Mouse (Mus musculus) bone marrow macrophage, adult 2 months (primary cell): ENCODE results near the gene Trh. TPM values are rescaled to one million over a fixed set of nuclear protein-coding genes. Genes with fewer than 3 reads are reported as not detected.

Experiments
- H3K27ac ChIP-seq: 2 replicates; pipeline ENCODE4 v1.5.1; 2012; ENCODE audit warnings: low read depth, low read length; ENCODE audit not compliant: insufficient read depth
- H3K4me1 ChIP-seq: 2 replicates; pipeline ENCODE4 v1.6.1; 2012; ENCODE audit warnings: low read length; ENCODE audit not compliant: control insufficient read depth, insufficient read depth
- H3K4me3 ChIP-seq: 2 replicates; pipeline ENCODE4 v1.5.1; 2012; ENCODE audit warnings: mild to moderate bottlenecking, low read length, moderate library complexity; ENCODE audit not compliant: insufficient read depth
- CTCF ChIP-seq: IDR thresholded peaks from 2 replicates; pipeline ENCODE4 v1.5.1; 2012; ENCODE audit warnings: low read depth, mild to moderate bottlenecking, low read length, moderate library complexity
- POLR2A ChIP-seq: IDR thresholded peaks from 2 replicates; pipeline ENCODE4 v1.6.1; 2012; ENCODE audit warnings: mild to moderate bottlenecking, low read depth, low read length, borderline replicate concordance
- polyA plus RNA-seq: library from polyadenylated mRNA; stranded (reverse); fragments of >200 nt; gene quantifications from 2 replicates; pipeline ENCODE4 v1.2.4, GENCODE M21; 2012; ENCODE audit not compliant: missing spikeins, insufficient read depth, insufficient read length

The Trh gene
- polyA plus RNA-seq: not detected in 2 replicates

- no peak for TF ChIP-seq CTCF
- TF ChIP-seq POLR2A: no peak
- no peak within 1 kb of the TSS for H3K4me3 ChIP-seq
- no peak within 1 kb of the TSS for H3K27ac ChIP-seq
- no peaks in the 10 kb centered on the region for H3K4me1 ChIP-seq
Observed at GRCm38 (mm10) chr6:92244591-92244990, at the start of gene Trh. Trh (minus strand) TSS chr6:92244650.

DNA sequence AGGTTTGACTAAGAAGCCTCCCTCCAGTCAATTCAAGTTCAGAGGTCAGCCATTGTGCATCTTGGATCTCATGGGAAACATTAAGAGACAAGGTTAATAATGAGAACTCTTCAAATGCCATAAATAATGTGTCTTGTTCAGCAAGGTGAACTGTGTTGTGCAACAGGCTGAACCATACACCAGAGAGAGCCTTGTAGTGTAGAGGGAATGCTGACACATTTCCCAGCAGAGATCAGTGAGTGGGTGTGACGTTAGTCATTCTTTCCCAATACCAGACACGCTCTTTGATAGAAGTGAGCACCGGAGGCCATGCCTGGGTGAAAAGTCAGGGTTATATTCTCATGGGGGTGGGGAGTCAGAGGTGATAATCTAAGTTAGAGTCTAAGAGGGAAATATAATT lies 46.4 kb upstream of the Trh start:
- Histone ChIP-seq H3K27ac (no peak overlapping the region), H3K4me3 (no peak overlapping the region), H3K4me1 (peaks cover 3% of the 10 kb centered on the region; the same call in 1 of the 2 replicates)
- no peak for TF ChIP-seq CTCF
- TF ChIP-seq POLR2A: no peak

DNA sequence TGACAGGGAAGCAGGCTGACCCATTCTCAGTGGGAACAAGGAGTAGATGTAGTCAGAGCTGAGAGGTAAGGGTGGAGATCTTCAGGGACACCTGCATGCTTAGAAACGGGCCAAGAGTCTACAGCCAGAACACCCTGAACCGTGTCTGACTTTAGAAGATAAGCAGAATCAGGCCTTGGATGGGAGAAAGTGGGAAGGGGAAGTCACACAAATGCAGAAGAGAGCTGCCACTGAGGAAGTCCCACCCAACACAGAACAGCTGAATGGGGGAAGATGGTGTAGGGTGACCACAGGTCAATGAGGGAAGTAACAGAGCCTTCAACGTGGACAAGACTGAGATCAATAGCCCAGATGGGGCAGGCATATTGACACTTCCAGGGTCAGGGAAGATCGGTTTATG lies 42.4 kb upstream of the Trh start:
- TF ChIP-seq POLR2A: no peak
- no peak for TF ChIP-seq CTCF
- peaks cover 3% of the 10 kb centered on the region; the same call in 1 of the 2 replicates for H3K4me1 ChIP-seq
- no peak overlapping the region for H3K4me3 ChIP-seq
- H3K27ac ChIP-seq: no peak overlapping the region

GRCm38 (mm10) chr6:92286258-92286888 lies 41.9 kb upstream of the Trh start:
- Histone ChIP-seq H3K4me3 (no peak overlapping the region), H3K27ac (no peak overlapping the region), H3K4me1 (peaks cover 3% of the 10 kb centered on the region; the same call in 1 of the 2 replicates)
- TF ChIP-seq CTCF (no peak), POLR2A (no peak)

- Histone ChIP-seq H3K4me1 (peaks cover 3% of the 10 kb centered on the region; the same call in 1 of the 2 replicates), H3K4me3 (no peak overlapping the region), H3K27ac (no peak overlapping the region)
- TF ChIP-seq CTCF (no peak), POLR2A (no peak)
Observed at GRCm38 (mm10) chr6:92285559-92285958, 41.1 kb upstream of the Trh start.

DNA sequence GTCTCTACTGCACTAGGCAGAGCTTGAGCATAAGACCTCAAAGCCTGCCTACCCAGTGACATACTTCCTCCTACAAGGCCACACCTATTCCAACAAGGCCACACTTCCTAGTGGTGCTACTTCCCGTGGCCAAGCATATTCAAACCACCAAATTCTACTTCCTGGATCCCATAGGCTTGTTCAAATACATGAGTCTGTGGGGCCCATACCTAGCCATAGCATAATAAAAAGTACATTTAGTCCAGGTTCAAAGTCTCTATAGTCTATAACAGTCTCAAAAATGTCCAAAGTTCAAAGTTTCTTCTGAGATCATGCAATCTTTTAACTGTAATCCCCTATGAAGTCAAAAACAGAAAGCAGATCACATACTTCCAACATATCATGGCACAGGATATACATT lies 32.7 kb upstream of the Trh start:
- H3K4me1 ChIP-seq: no peaks in the 10 kb centered on the region
- no peak overlapping the region for H3K4me3 ChIP-seq
- H3K27ac ChIP-seq: no peak overlapping the region
- TF ChIP-seq CTCF (no peak), POLR2A (no peak)

GRCm38 (mm10) chr6:92273652-92274322 lies 29.3 kb upstream of the Trh start:
- H3K4me1 ChIP-seq: no peaks in the 10 kb centered on the region
- H3K27ac ChIP-seq: no peak overlapping the region
- H3K4me3 ChIP-seq: no peak overlapping the region
- TF ChIP-seq POLR2A (no peak), CTCF (no peak)

DNA sequence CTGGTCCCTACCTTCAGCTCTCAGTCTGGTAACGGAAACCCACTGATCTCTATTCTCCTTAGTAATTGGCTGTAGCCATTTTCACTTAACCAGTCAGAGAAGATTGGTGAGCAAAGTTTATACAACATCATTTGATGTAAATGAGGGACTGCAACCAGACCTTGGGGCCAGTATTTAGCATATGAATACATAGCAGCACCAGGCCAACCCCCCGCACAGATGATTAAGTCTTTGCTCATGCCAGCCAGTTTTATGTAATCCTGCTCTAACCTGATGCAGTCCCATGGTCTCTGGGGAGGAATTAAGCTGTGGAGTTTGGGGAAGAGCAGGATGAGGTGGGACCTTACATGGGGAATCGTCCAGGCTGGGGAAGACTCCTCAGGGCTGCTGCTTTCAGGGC lies 28.2 kb upstream of the Trh start:
- Histone ChIP-seq H3K4me3 (no peak overlapping the region), H3K4me1 (no peaks in the 10 kb centered on the region)
- no peak for TF ChIP-seq CTCF
- TF ChIP-seq POLR2A: no peak

DNA sequence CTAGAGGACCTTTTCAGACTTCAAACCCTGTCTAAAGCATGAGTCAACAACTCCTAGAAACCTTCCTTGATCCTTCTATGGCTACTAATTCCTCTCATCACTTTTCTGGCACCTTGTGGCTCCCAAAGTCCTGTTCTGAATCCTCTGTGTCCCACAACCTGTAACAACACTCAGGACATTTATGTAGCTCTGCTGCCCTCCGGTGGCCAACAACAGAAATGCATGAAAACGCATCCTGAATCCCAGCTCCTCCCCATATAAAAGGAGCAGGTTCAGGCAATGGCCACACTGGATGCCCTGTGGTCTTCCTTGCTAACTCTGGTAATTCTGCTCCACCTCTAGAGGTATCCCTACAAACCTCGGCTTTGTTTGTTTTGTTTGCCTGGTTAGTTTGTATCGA lies 24.6 kb upstream of the Trh start:
- Histone ChIP-seq H3K4me3 (no peak overlapping the region), H3K4me1 (no peaks in the 10 kb centered on the region), H3K27ac (no peak overlapping the region)
- TF ChIP-seq POLR2A: no peak
- peak; percentile 47 for TF ChIP-seq CTCF

More for the DNA sequence above, 28.2 kb upstream of the Trh start:
- no peak overlapping the region for H3K27ac ChIP-seq

DNA sequence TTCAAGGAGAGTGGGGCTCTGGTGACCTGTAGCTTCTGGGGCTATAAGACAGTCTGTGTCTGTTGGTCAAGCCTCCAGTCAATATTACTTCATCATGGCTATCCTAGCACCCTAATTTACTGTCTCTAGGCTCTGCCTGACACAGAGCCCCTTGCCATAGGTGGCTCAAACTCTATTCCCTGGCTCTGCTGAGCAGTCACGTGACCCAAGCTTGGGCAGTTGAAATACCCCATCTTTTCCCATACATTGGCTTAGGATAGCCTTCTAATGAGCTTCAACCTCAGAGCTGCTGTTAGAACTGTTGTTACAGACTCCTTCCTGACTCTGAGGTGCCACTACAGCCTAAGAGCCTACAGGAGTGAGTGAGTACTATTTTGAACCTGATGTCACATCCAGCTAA lies 23.6 kb upstream of the Trh start:
- H3K4me3 ChIP-seq: no peak overlapping the region

More for the DNA sequence above, 23.6 kb upstream of the Trh start:
- Histone ChIP-seq H3K4me1 (no peaks in the 10 kb centered on the region), H3K27ac (no peak overlapping the region)
- TF ChIP-seq CTCF (no peak), POLR2A (no peak)
